Mouse (Mus musculus) bone marrow macrophage, adult 2 months (primary cell): ENCODE results near the gene Dkk3.

Source experiments
- CTCF ChIP-seq: IDR thresholded peaks from 2 replicates; pipeline ENCODE4 v1.5.1; 2012; ENCODE audit warnings: low read depth, mild to moderate bottlenecking, low read length, moderate library complexity
- POLR2A ChIP-seq: IDR thresholded peaks from 2 replicates; pipeline ENCODE4 v1.6.1; 2012; ENCODE audit warnings: mild to moderate bottlenecking, low read depth, low read length, borderline replicate concordance

DNA sequence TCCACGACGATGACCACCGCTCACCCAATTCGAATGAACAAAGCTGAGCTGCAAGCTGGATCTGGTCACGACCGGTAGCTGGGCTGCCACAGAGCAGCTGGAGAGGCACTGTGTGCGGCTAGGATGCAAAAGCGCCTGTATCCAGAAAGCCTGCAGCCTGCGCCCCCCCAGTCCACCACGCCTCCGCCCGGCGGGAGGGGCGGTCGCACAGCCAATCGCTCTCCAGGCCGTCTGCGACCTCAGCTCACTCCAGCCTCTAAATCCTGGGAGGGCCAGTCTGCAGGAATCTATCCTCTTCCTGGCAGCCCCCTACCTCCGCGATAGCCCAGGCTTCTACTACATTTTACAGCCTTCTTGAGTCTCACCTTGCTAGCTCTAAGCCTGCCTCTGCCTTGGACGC is at the start of gene Dkk3:
- TF ChIP-seq POLR2A (no peak), CTCF (no peak)
